Mouse (Mus musculus): ENCODE data around the gene Cib4. TPM values are rescaled to one million over a fixed set of nuclear protein-coding genes. Genes with fewer than 3 reads are reported as not detected.

Cib4 gene
- not detected in 2 replicates for polyA plus RNA-seq (2015; fragmentation: Nextera tagmentation; extraction: Ambion mirVana)

DNA sequence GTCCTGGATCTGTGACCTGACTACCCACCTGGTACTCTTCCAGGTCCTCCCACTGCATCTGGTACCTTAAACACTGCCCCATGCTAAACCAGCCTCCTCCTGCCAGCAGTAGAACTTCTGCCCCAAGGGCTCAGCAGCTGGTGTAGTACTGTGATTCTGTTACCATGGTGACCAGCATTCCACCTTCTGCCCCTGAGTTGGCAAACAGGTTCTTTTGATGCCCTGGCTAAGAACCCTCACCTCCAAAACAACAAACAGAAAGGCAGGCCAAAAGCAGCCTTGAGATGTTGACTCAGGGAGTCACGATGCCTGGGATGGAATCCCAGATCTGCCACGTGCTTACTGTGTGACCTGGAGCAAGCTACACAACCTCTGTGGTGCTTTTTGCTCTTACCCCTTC, at the start of gene Cib4:
TSS of gene Cib4 (minus strand) at position 139 of the 400 bp plus-strand sequence.
- Histone ChIP-seq H3K36me3 (no peaks in the 10 kb centered on the region), H3K27ac (no peak within 1 kb of the TSS), H3K9me3 (replicated peaks) (no peaks in the 10 kb centered on the region), H3K4me3 (replicated peaks) (no peak within 1 kb of the TSS), H3K27me3 (no peaks in the 10 kb centered on the region), H3K4me1 (no peaks in the 10 kb centered on the region), H3K4me2 (no peak within 1 kb of the TSS), H3K9ac (no peak within 1 kb of the TSS)
- 40% methylated on average over 2 of the region's 2 CpGs for WGBS
- no peak for ATAC-seq (replicated peaks; ENCODE audit: low FRiP score)

DNA sequence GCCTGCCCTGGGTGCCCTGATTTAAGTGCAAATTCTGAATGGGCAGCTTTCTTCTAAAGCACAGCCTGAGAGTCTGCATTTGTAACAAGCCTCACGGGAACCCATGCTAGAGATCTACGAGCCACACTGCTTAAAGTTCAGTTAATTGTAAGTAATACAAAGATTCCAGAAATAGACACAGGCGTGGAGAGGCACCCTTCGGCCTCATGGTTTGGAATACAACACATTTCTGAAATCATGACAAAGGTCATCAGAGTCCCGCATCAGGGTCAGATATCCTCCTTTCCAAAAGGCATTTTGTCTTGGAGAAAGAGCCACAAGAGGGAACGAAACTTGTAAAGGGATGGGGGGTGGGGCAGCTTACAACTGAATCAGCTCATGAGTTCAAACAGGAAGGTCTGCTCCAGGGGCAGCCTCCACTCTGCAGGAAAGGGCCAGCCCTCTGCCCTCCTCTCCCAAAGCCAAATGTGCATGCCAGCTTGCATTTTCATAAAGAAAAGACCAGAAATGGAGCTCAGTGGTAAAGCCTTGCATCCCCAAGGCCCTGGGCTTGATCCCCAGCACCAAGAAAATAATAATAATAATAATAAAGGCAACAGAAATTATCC, 49.4 kb upstream of the Cib4 start:
- Histone ChIP-seq H3K9me3 (replicated peaks) (no peaks in the 10 kb centered on the region), H3K4me1 (0 out of 2 replicates have a peak, but pooled peaks cover 9% of the 10 kb centered on the region), H3K4me2 (no peak overlapping the region), H3K27ac (no peak overlapping the region), H3K4me3 (replicated peaks) (no peak overlapping the region), H3K27me3 (peaks cover 21% of the 10 kb centered on the region), H3K9ac (no peak overlapping the region), H3K36me3 (no peaks in the 10 kb centered on the region)
- 45% methylated on average over 6 of the region's 6 CpGs for WGBS
- no peak for ATAC-seq (replicated peaks; ENCODE audit: low FRiP score)

DNA sequence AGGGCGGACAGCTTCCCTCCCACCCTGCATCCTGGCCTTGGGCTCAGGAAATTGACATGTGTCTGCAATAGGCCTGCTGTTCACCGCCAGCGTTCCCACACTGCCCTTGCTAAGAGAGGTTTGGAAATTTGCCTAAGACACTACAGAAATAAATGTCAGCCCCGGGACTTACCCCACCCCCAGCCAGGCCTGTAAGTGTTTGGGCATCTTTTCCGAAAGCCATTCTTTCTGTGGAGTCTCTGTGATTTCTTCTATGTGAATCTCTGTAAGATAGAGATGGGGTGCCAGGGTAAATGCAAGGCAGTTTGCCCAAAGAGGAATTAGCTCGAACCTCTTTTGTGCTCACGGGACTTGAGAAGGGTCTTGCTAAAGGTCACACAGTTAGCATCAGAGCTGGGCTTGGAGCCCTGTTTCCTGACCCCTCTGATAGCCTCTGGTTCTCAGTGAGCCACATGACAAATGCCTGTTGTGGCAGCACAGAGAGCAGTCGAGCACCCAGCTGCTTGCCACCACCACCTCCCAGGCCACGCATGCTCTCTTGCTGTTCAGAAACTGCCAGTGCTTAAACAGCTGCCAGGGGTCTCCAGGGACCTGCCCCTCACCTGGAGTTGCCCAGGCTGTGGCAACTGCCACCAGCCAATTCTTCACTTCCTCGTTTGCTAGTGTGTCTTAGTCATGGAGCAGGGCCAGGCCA, 48.3 kb upstream of the Cib4 start:
- no peak for ATAC-seq (replicated peaks; ENCODE audit: low FRiP score)
- Histone ChIP-seq H3K27me3 (peaks cover 32% of the 10 kb centered on the region), H3K9ac (no peak overlapping the region), H3K27ac (no peak overlapping the region; the same call in 1 of the 2 replicates), H3K36me3 (no peaks in the 10 kb centered on the region), H3K4me3 (replicated peaks) (no peak overlapping the region), H3K4me1 (peaks cover 14% of the 10 kb centered on the region), H3K9me3 (replicated peaks) (no peaks in the 10 kb centered on the region), H3K4me2 (no peak overlapping the region)
- WGBS, result 33% methylated on average over 10 of the region's 10 CpGs

DNA sequence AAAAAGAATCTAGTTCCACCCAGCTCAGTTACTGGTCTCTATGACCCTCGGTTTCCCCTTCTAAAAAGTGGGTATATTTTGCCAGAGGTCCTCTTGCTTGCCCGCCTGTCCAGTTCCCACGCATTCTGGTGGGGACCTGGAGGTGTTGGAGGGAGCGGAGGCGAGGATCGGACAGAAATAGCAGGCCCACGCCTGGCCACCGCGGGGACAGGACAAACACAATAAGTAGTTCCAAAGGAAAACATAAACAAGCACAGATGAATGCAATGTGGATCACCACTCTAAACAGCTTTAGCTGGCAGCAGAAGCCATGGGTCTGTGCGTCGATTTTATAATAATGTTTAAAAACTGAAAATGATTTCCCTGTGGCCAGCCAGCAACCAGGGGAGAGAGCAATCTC, 47.7 kb upstream of the Cib4 start:
- Histone ChIP-seq H3K4me2 (no peak overlapping the region), H3K4me1 (peaks cover 20% of the 10 kb centered on the region), H3K9ac (no peak overlapping the region), H3K9me3 (replicated peaks) (no peaks in the 10 kb centered on the region), H3K4me3 (replicated peaks) (no peak overlapping the region), H3K36me3 (no peaks in the 10 kb centered on the region), H3K27ac (no peak overlapping the region; the same call in 1 of the 2 replicates), H3K27me3 (peaks cover 38% of the 10 kb centered on the region)
- ATAC-seq (replicated peaks; ENCODE audit: low FRiP score), result no peak
- 83% methylated on average over 11 of the region's 11 CpGs for WGBS

DNA sequence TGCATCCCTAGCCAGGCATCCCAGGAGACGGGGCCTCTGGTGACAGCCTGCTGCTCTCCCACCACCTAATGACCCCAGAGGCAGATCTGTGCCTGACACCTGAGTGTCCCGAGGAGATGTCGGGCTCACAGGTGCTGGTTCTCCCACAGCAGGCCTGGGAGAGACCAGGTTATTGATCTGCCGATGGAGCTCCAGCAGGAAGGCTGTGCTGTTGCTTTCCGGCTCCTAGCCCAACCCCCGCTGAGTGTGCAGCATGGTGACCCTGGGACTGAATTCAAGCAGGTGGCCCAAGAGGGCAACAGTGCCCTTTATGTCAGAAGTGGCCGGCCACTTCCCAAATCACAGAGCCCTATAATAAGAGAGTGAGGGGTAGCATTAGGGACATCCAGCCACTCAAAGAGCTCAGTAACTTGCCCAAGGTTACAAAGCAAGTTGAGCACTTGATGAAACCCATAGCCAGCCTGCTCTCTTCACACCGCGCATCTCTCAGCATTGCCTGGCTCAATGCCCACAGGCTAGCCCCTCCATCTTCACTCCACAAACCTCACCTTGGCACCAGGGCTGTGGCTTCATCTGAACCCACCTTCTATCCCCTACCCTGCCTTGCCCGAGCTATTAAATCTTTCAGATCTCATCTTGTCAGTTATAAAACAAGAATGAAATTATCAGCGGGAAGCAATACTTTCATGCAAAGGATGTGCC, 46.8 kb upstream of the Cib4 start:
- Histone ChIP-seq H3K27ac (no peak overlapping the region), H3K9me3 (replicated peaks) (no peaks in the 10 kb centered on the region), H3K36me3 (no peaks in the 10 kb centered on the region), H3K4me1 (peaks cover 29% of the 10 kb centered on the region), H3K4me2 (no peak overlapping the region), H3K9ac (no peak overlapping the region), H3K4me3 (replicated peaks) (no peak overlapping the region), H3K27me3 (peaks cover 46% of the 10 kb centered on the region)
- WGBS, result 77% methylated on average over 11 of the region's 11 CpGs
- no peak for ATAC-seq (replicated peaks; ENCODE audit: low FRiP score)

DNA sequence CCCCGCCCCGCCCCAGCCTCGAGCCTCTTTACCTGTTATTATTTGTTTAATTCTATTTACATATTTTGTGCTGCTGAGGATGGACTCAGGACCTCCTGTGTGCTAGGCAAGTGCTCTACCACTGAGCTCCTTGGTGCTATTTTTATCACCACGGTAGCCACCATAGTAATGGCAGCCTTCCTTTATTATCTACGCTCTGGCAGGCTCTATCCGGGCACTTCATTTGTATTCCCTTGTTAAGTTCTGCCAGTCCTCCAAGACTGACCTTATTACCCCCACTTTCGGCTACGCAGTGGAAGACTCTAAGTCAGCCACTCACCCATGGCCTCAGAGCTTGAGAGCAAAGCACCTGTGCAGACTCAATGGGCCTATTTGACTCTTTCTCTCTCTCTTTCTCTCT, 46.1 kb upstream of the Cib4 start:
- 77% methylated on average over 8 of the region's 8 CpGs for WGBS
- H3K27me3 ChIP-seq, result peaks cover 53% of the 10 kb centered on the region
- no peak for ATAC-seq (replicated peaks; ENCODE audit: low FRiP score)
- H3K4me2 ChIP-seq, result no peak overlapping the region
- H3K9ac ChIP-seq, result no peak overlapping the region
- H3K36me3 ChIP-seq, result no peaks in the 10 kb centered on the region
- no peak overlapping the region for H3K4me3 ChIP-seq (replicated peaks)
- H3K9me3 ChIP-seq (replicated peaks), result no peaks in the 10 kb centered on the region
- H3K27ac ChIP-seq, result no peak overlapping the region
- H3K4me1 ChIP-seq, result peaks cover 29% of the 10 kb centered on the region

DNA sequence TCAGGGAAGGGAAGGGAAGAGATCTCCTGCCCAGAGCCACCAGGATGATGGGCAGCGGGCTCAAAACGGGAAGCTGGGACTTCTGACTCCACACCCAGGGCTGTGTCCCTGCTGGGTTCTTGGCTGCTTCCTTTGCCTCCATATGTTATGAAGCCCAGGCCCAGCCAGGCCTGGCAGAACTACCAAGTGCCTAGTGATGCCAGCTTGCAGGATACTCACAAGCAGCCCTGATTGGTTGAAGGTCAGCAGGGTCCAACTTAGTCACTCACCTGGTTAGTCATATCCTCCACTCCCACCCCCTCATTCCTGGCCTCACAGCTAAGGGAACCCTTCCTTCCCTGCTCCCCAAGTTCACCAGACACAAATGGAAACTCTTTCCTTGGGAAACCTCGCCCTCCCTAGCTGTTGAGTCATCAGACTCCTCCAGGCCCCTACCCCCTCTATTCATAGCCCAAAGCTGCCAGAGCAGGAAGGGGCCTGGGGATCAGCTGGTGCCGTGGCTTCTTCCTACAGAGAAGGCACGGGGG, 45.6 kb upstream of the Cib4 start:
- Histone ChIP-seq H3K4me2 (no peak overlapping the region), H3K27ac (no peak overlapping the region), H3K36me3 (no peaks in the 10 kb centered on the region), H3K27me3 (peaks cover 58% of the 10 kb centered on the region), H3K9ac (no peak overlapping the region), H3K9me3 (replicated peaks) (no peaks in the 10 kb centered on the region), H3K4me1 (peaks cover 29% of the 10 kb centered on the region), H3K4me3 (replicated peaks) (no peak overlapping the region)
- no peak for ATAC-seq (replicated peaks; ENCODE audit: low FRiP score)
- 60% methylated on average over 5 of the region's 5 CpGs for WGBS

DNA sequence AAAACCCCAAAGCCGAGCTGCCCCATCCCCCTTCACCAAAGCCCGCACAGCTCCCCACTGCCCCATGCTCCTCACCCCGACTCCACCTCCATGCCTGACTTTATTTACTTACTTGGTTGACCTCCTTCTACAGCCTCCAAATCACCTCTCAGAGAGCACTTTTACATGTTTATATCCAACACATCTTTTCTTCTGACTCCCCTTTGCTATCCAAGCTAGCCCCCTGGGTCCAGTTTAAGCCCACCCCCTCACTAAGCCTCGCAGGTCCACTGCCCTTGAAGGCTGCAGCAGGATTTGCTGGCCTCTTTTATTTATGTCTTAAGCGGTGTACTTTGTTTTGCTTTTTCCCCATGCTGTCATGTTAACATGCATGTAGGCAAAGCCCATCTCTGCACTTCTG, 44.6 kb upstream of the Cib4 start:
- H3K4me1 ChIP-seq, result peaks cover 29% of the 10 kb centered on the region
- no peak overlapping the region for H3K4me3 ChIP-seq (replicated peaks)
- WGBS, result 64% methylated on average over 5 of the region's 5 CpGs
- H3K4me2 ChIP-seq, result no peak overlapping the region
- H3K27ac ChIP-seq, result no peak overlapping the region
- H3K9ac ChIP-seq, result no peak overlapping the region
- H3K36me3 ChIP-seq, result no peaks in the 10 kb centered on the region
- peaks cover 67% of the 10 kb centered on the region for H3K27me3 ChIP-seq
- no peak for ATAC-seq (replicated peaks; ENCODE audit: low FRiP score)
- H3K9me3 ChIP-seq (replicated peaks), result no peaks in the 10 kb centered on the region

DNA sequence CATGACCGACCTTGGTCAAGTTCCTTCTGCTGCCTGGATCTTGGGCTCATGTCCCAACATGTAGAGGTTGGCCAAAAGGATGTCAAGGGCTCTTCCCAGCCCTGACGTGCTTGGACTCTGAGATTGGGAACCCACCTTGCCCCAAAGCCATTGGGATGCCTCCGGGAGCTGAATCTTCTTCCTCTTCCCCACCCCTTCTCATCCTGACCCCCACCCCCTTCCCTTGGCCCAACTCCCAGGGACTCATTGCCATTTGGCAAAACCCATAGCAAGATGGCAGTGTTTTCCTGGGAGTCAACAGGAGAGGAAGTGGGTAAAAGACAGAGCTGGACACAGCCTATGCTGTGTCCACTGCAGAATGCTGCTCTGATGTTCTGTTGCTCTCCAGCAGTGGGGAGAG, 43.9 kb upstream of the Cib4 start:
- Histone ChIP-seq H3K9ac (no peak overlapping the region), H3K4me2 (0 out of 2 replicates have a peak overlapping the region, but pooled peaks have one; percentile 91), H3K27me3 (peaks cover 71% of the 10 kb centered on the region), H3K4me1 (peaks cover 29% of the 10 kb centered on the region), H3K27ac (no peak overlapping the region), H3K9me3 (replicated peaks) (no peaks in the 10 kb centered on the region), H3K4me3 (replicated peaks) (peak overlapping the region; percentile 47), H3K36me3 (no peaks in the 10 kb centered on the region)
- WGBS, result 71% methylated on average over 3 of the region's 3 CpGs
- ATAC-seq (replicated peaks; ENCODE audit: low FRiP score), result no peak

DNA sequence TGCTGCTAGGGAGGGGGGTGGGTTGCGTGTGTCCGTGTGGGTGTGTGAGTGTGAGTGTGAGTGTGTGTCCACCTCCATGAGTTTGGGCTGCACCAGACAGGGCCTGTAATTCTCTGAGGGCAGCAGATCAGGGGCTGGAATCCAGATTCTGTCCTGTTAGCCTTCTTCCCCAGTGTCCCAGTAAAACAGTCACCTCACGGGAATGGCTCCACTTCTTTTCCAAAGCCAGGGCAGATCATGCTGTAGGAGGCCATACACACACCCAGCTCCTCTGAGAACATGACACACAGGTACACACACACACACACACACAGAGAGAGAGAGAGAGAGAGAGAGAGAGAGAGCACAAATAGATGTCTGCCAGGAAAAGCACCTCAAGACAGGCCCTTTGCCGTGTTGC, 43.4 kb upstream of the Cib4 start:
- no peak for ATAC-seq (replicated peaks; ENCODE audit: low FRiP score)
- H3K36me3 ChIP-seq, result no peaks in the 10 kb centered on the region
- H3K9ac ChIP-seq, result no peak overlapping the region
- no peak overlapping the region for H3K27ac ChIP-seq
- peaks cover 27% of the 10 kb centered on the region for H3K4me1 ChIP-seq
- H3K9me3 ChIP-seq (replicated peaks), result no peaks in the 10 kb centered on the region
- H3K27me3 ChIP-seq, result peaks cover 71% of the 10 kb centered on the region
- 51% methylated on average over 4 of the region's 4 CpGs for WGBS
- H3K4me3 ChIP-seq (replicated peaks), result peak overlapping the region; percentile 47
- H3K4me2 ChIP-seq, result peak overlapping the region; percentile 91

DNA sequence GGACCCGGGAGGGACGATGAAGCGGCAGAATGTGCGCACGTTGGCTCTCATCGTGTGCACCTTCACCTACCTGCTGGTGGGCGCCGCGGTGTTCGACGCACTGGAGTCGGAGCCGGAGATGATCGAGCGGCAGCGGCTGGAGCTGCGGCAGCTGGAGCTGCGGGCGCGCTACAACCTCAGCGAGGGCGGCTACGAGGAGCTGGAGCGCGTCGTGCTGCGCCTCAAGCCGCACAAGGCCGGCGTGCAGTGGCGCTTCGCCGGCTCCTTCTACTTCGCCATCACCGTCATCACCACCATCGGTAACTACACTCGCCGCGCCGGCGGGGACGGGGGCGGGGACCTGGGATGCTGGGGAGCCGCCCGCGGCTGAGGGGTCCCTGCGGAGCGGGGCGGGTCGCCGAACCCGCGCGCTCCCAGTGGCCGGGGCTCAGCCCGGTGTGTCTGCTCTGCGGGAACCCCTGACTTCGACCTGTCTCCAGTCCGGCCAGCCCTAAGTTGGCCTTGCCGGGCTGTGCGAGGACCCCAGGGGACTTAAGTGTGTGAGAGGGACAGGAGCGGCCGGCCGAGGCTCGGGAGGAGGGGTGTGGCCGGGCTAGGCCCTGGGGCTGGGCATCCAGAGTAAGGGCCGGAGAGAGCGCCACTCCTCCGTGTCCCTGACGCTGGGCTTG, 42.8 kb upstream of the Cib4 start:
- H3K36me3 ChIP-seq, result no peaks in the 10 kb centered on the region
- H3K4me1 ChIP-seq, result peaks cover 21% of the 10 kb centered on the region
- under 1% methylated on average over 70 of the region's 70 CpGs for whole genome bisulfite sequencing
- H3K4me2 ChIP-seq, result peak overlapping the region; percentile 91
- peaks cover 73% of the 10 kb centered on the region for H3K27me3 ChIP-seq
- 0 out of 2 replicates have a peak overlapping the region, but pooled peaks have one; percentile 17 for H3K9ac ChIP-seq
- peak overlapping the region; percentile 47 for H3K4me3 ChIP-seq (replicated peaks)
- H3K9me3 ChIP-seq (replicated peaks), result no peaks in the 10 kb centered on the region
- H3K27ac ChIP-seq, result no peak overlapping the region
- ATAC-seq (replicated peaks; ENCODE audit: low FRiP score), result peak; percentile 70
